Mouse (Mus musculus) kidney, adult 9 months (tissue): Measurements from ENCODE around the gene Glud1.

Experiments
- DNase-seq: peaks from one replicate; pipeline ENCODE4 v3.0.0; 2022

Gene Glud1

GRCm38 (mm10) chr14:34310234-34310965 is at the start of gene Glud1, which contains the start of gene Shld2:
TSS of gene Glud1 (plus strand) at chr14:34310727.
TSS of gene Shld2 (minus strand) at chr14:34310493.
- peak; percentile 97 for DNase-seq

- DNase-seq, result no peak
Observed at GRCm38 (mm10) chr14:34268046-34268445, 42.5 kb upstream of the Glud1 start.

DNA sequence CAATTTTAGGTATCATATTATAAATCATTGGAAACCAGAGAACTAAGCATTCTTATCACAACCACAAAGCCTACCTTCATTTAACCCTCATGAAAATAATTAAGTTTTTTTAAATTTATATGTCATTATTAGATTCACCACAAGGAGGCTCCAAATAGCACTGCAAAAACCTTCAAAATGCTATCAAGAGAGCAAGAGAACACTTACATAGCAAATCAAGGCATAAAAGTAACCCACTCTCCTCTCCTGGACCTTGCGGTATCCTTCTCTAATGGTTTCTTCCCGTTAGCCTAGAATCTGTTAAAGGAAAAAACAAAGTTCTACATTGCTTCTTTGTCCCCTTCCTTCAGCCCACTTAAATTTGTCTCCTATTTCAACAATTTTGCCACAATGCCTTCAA is 37.2 kb upstream of the Glud1 start:
- no peak for DNase-seq

DNA sequence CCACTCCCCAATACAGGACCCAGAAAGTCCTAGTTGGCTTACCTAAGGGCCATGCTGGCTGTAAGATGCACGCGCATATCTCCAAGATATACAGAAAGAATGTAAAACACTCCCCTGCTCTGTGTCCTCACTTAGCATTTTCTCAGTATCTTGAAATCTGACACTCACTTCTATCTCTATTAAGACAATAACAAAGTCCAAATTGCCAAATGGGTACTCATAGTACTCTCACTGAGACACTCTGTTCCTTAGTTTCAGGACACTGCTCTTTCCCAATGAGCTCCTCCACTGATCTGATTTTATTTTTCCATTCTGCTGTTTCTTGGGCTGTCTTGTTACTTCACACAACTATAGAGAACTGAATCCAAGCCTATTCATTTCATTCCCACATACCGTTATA is 36.4 kb upstream of the Glud1 start:
- peak; percentile 58 for DNase-seq

DNA sequence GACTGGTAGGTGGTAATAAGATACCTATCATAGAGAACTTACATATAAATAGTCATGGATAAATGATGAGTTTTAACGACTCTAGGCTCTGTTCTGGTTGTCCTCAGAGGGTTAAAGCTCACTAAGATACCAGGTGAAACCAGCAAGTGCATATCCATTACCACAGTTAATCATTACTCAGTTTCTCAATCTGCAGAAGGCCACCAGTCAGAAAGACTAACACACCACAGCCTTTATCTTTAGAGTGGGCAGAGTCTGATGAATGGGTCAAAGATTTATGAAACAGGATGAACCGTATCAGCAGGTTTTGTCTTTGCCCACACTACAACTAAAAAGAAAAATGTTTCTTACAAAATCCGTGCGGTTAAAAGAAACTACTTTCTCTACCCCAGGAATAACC is 35.3 kb upstream of the Glud1 start:
- DNase-seq, result peak; percentile 65

DNA sequence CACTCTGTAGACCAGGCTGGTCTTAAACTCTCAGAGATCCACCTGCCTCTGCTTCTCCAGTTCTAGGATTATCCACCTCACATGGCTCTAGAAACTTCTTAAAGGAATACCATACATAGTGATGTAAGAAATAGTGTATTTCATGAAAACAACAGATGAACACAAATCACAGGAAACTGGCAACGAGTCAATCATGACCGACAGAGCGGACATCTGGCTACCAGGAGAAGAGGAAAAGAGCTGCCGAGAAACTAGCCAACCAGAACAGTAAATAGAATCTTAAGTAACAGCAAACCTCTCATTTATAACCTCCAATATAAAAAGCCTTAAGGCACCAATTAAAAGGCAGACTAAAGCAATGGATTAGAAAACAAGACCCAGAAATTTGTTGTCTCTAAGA is 30.8 kb upstream of the Glud1 start:
- no peak for DNase-seq

GRCm38 (mm10) chr14:34280798-34281197 is 29.7 kb upstream of the Glud1 start:
- DNase-seq, result no peak

GRCm38 (mm10) chr14:34281736-34282269 is 28.7 kb upstream of the Glud1 start:
- DNase-seq, result no peak

- no peak for DNase-seq
Observed at GRCm38 (mm10) chr14:34288396-34288795, 22.1 kb upstream of the Glud1 start.

DNA sequence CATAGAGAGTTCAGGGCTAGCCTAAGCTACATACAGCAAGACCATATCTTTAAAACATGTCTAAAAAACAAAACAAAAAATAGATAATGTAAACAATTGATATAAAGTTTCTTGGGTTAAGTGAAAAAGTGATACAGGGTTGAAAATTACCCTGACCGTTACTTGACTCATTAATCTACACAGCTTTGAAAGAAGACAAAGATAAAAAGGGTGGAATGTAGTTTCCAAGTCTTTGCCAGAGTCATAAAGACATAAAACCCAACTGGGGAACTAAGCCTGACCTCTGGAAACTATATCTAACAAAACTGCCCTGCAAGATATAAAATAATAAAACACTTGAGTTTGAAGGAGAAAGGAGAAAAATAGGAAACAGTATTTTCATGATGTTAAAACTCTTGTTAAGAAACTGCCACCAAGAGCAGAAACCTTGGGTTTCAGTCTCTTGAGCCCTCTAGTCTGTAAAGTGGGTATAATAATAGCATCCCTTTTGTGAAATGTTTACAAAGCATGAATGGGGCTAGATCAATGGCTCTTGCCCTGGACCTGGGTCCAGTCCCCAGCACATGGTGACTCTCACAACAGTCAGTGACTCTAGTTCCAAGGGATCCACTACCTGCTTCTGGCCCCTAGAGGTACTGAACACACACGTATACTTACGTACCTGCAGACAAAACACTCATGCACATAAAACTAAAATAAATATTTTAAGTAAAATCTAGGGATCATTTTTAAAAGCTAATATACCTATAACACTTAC is 21.1 kb upstream of the Glud1 start:
- no peak for DNase-seq

GRCm38 (mm10) chr14:34290229-34290628 is 20.3 kb upstream of the Glud1 start:
- no peak for DNase-seq

- DNase-seq, result peak; percentile 66
Observed at GRCm38 (mm10) chr14:34293641-34294040, 16.9 kb upstream of the Glud1 start.

- DNase-seq, result no peak
Observed at GRCm38 (mm10) chr14:34296350-34296749, 14.2 kb upstream of the Glud1 start.

- DNase-seq, result no peak
Observed at GRCm38 (mm10) chr14:34297038-34297437, 13.5 kb upstream of the Glud1 start.

GRCm38 (mm10) chr14:34297634-34298033 is 12.9 kb upstream of the Glud1 start:
- no peak for DNase-seq

GRCm38 (mm10) chr14:34298871-34299700 is 11.4 kb upstream of the Glud1 start:
- no peak for DNase-seq

DNA sequence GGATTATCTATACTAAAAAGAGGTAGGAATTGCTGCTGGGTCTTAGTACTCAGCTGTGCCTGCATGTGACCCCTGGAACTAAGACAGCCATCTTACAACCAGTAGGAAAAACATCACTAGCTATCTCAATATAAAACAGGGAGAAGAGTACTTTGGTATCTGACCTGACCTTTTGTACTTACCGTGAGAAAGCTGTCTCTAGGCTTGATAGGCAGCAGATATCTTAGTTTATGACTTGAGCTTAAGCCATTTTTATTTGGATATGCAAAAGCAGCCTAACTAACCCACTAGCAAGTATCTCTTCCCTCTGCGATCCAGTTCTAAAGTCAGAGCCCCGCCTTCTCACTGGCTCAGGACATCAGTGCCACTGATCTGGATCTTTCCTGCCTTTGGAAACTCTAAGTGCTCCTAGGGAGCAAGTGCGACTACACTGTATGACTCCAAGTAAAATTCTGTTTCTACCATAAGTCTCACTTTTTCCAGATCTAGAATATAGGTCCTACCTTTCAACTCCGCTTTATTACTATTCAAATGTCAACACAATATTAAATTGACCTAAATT is 7.8 kb upstream of the Glud1 start:
- peak; percentile 58 for DNase-seq

GRCm38 (mm10) chr14:34303265-34303680 is 7.3 kb upstream of the Glud1 start:
- DNase-seq, result no peak

DNA sequence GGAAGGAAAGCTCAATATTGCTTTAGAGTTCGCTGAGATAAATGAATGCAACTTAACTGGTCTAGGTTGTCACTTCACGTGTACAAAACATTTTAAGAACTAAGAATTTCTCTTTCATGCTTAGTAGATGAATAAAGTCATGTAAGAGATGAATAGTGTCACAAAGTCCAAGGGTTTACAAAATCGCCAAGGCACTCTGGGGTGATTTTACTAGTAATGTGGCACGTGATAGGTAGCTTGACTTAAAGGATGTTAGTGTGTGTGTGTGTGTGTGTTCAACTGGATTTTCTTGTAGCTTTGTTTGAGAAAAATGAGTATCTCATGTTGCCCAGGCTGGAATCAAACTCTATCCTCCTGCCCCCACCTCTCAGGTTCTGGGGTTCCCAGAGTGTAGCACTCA is 1.3 kb upstream of the Glud1 start:
- no peak for DNase-seq

DNA sequence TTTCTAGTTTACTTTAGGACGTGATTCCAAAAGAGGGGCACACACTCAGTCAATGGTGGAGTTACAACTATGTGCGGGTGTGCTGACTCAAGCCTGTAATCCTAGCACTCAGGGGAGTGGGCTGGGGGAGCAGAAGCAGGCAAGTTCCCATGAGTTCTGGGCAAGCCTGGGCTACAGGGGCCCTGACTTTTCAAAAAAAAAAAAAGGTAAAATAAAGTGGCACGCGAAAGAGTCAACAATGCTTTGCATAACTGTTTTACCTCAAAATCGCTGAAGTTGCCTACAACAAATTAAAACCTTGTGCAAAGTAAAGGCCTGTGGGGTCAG is 657 bp upstream of the Glud1 start:
- DNase-seq, result no peak

GRCm38 (mm10) chr14:34311021-34311631 is 599 bp downstream of the Glud1 start:
- DNase-seq, result peak; percentile 60

GRCm38 (mm10) chr14:34311691-34312090 is 1.2 kb downstream of the Glud1 start:
- peak; percentile 76 for DNase-seq
